In genomic region chr15:97370880-97371279, GRCm38 (mm10) we compare ENCODE assay signal across 21 mouse cellular contexts.
"Had no signal": no experiment of that assay in that cellular context is flagged by ENCODE, and none has a peak within 500 bp of the region (broad histone marks: within the 10 kb centered on the region; RNA-seq: fewer than 3 reads in every experiment).

No protein-coding gene starts in this region.

- H3K4me3 ChIP-seq: heart, adult 2 months; heart, embryonic 12.5 days; hindbrain, embryonic 13.5 days; hindbrain, embryonic 15.5 days; kidney, embryonic 15.5 days; limb, embryonic 13.5 days; limb, embryonic 15.5 days; liver, embryonic 12.5 days had no signal

- H3K9me3 ChIP-seq: heart, embryonic 12.5 days; hindbrain, embryonic 13.5 days; hindbrain, embryonic 15.5 days; kidney, embryonic 15.5 days; limb, embryonic 13.5 days; limb, embryonic 15.5 days; liver, embryonic 12.5 days had no signal

- H3K27me3 ChIP-seq: heart, embryonic 12.5 days; hindbrain, embryonic 13.5 days; hindbrain, embryonic 15.5 days; kidney, embryonic 15.5 days; limb, embryonic 15.5 days; liver, embryonic 12.5 days had no signal

- DNase-seq: gastrocnemius, postnatal 36 days; heart, adult 11 months; heart, adult 2 months; heart, postnatal 10 days; kidney, adult 11 months; kidney, adult 2 months; kidney, adult 9 months; kidney, postnatal 14 days; kidney, postnatal 36 days; layer of hippocampus, adult 9-11 months; layer of hippocampus, postnatal 36 days; left cerebral cortex, postnatal 4 days had no signal

- H3K36me3 ChIP-seq: heart, embryonic 12.5 days; hindbrain, embryonic 13.5 days; hindbrain, embryonic 15.5 days; limb, embryonic 13.5 days; limb, embryonic 15.5 days had no signal

- ATAC-seq: hindbrain, postnatal 0 days; intestine, embryonic 16.5 days; liver, embryonic 12.5 days had no signal
